Mouse (Mus musculus) small intestine, adult 2 months (tissue): ENCODE results near the gene Sh3d21. TPM values are rescaled to one million over a fixed set of nuclear protein-coding genes. Genes with fewer than 3 reads are reported as not detected.
"Not testable (repeated sequence)": the region's sequence is repeated elsewhere in the genome, so short reads cannot be mapped to it uniquely, and the experiment has no call there.

Experiments
- H3K27ac ChIP-seq: fragments of 200-500 bp; 2 replicates; pipeline ENCODE4 v1.5.1; 2012; ENCODE audit warnings: low read depth, low read length, control low read depth, inconsistent platforms; ENCODE audit not compliant: insufficient read depth
- H3K27me3 ChIP-seq: fragments of 200-500 bp; 2 replicates; pipeline ENCODE4 v1.6.1; 2012; ENCODE audit warnings: mild to moderate bottlenecking, moderate library complexity, low read length, inconsistent platforms; ENCODE audit not compliant: control insufficient read depth, insufficient read depth
- H3K36me3 ChIP-seq: fragments of 200-500 bp; 2 replicates; pipeline ENCODE4 v1.6.1; 2012; ENCODE audit warnings: mild to moderate bottlenecking, low read length, control low read depth, inconsistent platforms; ENCODE audit not compliant: control insufficient read depth, insufficient read depth
- H3K4me1 ChIP-seq: fragments of 200-500 bp; 2 replicates; pipeline ENCODE4 v1.6.1; 2012; ENCODE audit warnings: low read length, inconsistent platforms, mixed read lengths; ENCODE audit not compliant: control insufficient read depth, insufficient read depth, insufficient read length
- H3K4me3 ChIP-seq: fragments of 200-500 bp; 2 replicates; pipeline ENCODE4 v1.5.1; 2012; ENCODE audit warnings: low read depth, mild to moderate bottlenecking, control low read depth, inconsistent platforms, low read length, moderate library complexity
- CTCF ChIP-seq: fragments of 200-500 bp; IDR thresholded peaks from 2 replicates; pipeline ENCODE4 v1.5.1; 2012; ENCODE audit warnings: low read depth, mild to moderate bottlenecking, control low read depth, inconsistent platforms, low read length, moderate library complexity, mixed read lengths; ENCODE audit not compliant: insufficient replicate concordance, insufficient read length; ENCODE audit errors: extremely low read depth
- POLR2A ChIP-seq: fragments of 200-500 bp; IDR thresholded peaks from 2 replicates; pipeline ENCODE4 v1.6.1; 2012; ENCODE audit warnings: low read depth, mild to moderate bottlenecking, control low read depth, inconsistent platforms, low read length, moderate library complexity
- WGBS: fragments of 180-500 bp; shearing (Covaris S2); methylation state at CpG from one replicate; pipeline ENCODE4 v1.1.7; 2018; 5-methylcytosine and 5-hydroxymethylcytosine counted together
- polyA plus RNA-seq: library from polyadenylated mRNA; depleted of rRNA; stranded (reverse); fragments of >200 nt; gene quantifications from 2 replicates; pipeline ENCODE4 v1.2.3, GENCODE M21; 2012

Gene Sh3d21
- polyA plus RNA-seq, 1 experiment, result 5.2 TPM

DNA sequence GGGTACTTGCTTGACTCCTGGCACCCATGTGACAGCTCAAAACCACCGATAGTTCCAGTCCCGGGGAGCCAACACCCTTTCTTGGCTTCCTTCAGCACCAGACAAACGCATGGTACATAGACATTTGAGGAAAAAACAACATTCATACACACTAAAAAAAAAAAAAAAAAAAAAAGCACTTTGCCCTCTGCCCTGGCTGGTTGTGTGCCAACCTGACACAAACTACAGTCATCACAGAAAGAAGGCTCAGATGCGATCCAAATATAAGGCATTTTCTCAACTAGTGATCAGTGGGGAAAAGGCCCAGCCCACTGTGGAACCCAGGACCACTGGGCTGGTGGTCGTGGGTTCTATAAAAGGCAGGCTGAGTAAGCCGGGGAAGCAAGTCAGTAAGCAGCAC is 5.6 kb upstream of the Sh3d21 start:
- H3K27ac ChIP-seq, result no peak overlapping the region
- H3K4me1 ChIP-seq, result 0 out of 2 replicates have a peak, but pooled peaks cover under 1% of the 10 kb centered on the region
- TF ChIP-seq POLR2A, result no peak
- TF ChIP-seq CTCF, result no peak
- no peaks in the 10 kb centered on the region for H3K27me3 ChIP-seq
- 49% methylated on average over 6 of the region's 6 CpGs for WGBS
- H3K36me3 ChIP-seq, result peaks cover 65% of the 10 kb centered on the region
- no peak overlapping the region for H3K4me3 ChIP-seq

DNA sequence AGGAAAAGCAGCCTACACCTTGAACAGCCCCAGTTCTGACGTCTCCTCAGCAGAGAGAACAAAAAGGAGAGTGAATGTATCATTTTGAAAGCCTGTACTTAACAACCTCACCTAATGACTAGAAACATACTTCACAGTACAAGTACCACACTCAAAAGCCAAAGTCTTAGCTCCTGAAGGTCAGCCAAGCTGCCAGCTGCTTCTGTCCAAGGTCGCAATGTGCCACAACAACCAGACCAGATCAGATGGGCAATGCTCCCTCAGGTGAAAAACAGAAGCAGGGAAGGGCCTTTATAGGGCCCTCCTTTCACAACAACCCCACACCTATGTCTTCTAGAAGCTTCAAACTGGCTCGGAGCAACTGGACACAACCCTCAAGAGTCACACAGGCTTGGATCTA is 2.8 kb upstream of the Sh3d21 start:
- Histone ChIP-seq H3K27me3 (no peaks in the 10 kb centered on the region), H3K4me1 (peaks cover 11% of the 10 kb centered on the region), H3K4me3 (no peak overlapping the region), H3K36me3 (peaks cover 45% of the 10 kb centered on the region), H3K27ac (no peak overlapping the region)
- 74% methylated on average over 3 of the region's 3 CpGs for WGBS
- TF ChIP-seq CTCF (no peak), POLR2A (no peak)

DNA sequence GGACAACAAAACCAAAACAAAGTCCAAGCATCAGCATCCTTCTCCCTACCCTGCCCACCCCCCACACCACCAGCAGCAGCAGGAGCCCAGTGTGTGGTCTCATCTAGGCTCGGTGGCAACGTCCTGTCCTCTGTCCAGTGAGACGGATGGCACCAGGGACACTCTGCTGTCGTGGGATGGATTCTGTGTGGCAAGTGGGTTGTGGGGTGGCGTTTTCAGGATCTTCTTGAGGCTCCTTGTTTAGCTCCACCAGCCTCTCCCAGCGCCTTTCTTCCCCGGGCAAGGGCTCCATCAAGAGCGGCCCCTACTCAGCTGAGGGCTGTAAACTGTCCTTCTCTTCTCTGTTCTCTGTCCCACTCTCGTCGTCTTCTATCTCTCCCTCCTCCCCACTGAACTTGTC is 1.8 kb upstream of the Sh3d21 start:
- H3K27ac ChIP-seq, H3K4me3 ChIP-seq: not testable (repeated sequence)
- 76% methylated on average over 9 of the region's 10 CpGs for WGBS

DNA sequence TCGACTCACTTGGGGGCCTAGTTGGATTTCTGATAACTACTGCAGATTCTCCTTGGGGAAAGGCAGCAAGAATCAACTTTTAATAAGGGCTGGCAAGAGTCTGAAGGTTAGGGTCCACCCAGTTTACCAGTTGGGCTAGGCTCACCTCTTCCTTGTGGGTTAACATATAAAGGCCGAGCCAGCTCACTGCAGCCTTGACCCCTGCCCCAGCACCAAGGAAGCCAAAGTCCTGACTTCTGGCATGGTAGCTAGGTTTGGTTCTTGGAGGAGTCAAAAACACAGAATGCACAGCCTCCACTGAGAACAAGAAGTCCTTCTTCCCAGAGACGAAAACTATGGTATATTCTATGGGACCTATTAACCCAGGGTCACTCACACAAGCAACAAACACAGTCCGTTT is 394 bp upstream of the Sh3d21 start:
- Histone ChIP-seq H3K27ac (peak overlapping the region; percentile 81), H3K4me1 (peaks cover 11% of the 10 kb centered on the region), H3K4me3 (no peak overlapping the region), H3K36me3 (peaks cover 25% of the 10 kb centered on the region), H3K27me3 (no peaks in the 10 kb centered on the region)
- 33% methylated on average over 4 of the region's 4 CpGs for WGBS
- TF ChIP-seq CTCF (no peak), POLR2A (no peak)

More for the DNA sequence above, 1.8 kb upstream of the Sh3d21 start:
- Histone ChIP-seq H3K36me3 (peaks cover 37% of the 10 kb centered on the region), H3K4me1 (peaks cover 11% of the 10 kb centered on the region)
- not testable (repeated sequence) for H3K27me3 ChIP-seq

DNA sequence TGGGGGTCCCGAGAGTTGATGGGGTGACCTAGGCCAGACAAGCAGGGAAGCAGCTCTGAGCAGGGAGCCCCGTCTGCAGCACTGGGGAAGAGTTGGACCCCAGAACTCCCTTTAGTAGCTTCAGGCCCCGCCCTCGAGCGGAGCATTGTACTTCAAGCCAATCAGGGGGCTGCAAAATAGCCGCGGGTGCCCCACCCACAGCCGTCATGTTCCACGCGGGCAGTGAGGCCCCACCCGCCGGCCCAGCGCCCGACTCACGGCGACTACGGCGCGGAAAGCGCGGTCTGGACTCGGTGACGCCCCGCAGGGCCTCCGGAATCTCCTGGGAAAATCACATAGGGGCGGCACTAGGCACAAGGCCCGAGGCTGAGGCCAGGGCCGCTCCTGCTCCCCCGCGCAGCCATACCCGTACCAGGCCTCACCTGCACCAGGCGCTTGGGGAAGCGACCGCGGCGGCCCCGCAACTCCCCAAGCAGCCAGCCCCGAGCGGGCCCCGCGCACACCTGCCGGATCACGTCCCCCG is 686 bp downstream of the Sh3d21 start:
- H3K36me3 ChIP-seq, result peaks cover 17% of the 10 kb centered on the region
- H3K27ac ChIP-seq, result peak overlapping the region; percentile 81
- H3K4me1 ChIP-seq, result peaks cover 12% of the 10 kb centered on the region
- H3K4me3 ChIP-seq, result peak overlapping the region; percentile 75
- WGBS, result 1% methylated on average over 44 of the region's 44 CpGs
- TF ChIP-seq CTCF (no peak), POLR2A (peak; percentile 62; the same call in 1 of the 2 replicates)
- H3K27me3 ChIP-seq, result no peaks in the 10 kb centered on the region

DNA sequence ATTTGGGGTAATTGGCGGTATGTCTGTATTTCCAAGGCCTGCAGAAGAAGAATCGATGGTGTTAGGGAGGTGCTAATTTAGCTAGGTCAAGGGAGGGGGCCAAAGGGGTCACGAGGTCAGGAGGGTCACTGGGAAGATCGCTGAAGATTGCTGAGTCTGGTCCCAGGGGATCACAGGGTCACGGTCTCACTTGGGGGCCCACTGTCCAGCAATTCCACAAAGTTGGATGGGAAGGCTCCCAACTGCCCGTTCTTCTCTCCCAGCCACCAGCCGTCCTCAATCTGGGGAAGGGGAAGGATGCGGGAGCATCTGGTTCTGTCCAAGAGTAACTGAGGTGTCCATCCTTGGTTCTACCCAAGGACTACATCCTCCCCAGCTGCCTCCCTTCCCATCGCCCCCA is 1.3 kb downstream of the Sh3d21 start:
- 73% methylated on average over 9 of the region's 9 CpGs for WGBS
- H3K36me3 ChIP-seq, result peaks cover 14% of the 10 kb centered on the region
- TF ChIP-seq POLR2A, result no peak
- TF ChIP-seq CTCF, result no peak
- H3K4me3 ChIP-seq, result peak overlapping the region; percentile 75
- H3K27me3 ChIP-seq, result no peaks in the 10 kb centered on the region
- H3K4me1 ChIP-seq, result peaks cover 12% of the 10 kb centered on the region
- no peak overlapping the region for H3K27ac ChIP-seq

DNA sequence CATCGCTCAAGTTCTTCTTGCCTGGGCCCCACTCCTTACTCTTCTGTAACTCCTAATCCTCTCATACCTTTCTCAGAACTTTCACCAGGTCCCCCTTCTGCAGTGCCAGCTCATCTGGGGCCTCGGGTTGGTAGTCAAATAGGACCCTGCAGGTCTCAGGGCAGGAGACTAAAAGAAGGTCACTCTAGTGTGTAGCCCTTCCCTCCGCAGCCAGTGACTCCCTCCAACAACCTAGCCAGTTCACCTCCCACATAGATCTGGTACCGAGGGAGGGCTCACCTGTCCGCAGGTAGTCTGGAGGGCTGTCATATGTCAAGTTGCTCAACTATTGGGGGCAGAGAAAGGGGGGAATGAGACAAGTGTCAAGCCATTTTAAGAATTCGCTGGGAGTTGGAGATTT is 1.8 kb downstream of the Sh3d21 start:
- Histone ChIP-seq H3K36me3 (peaks cover 9% of the 10 kb centered on the region; the same call in 1 of the 2 replicates), H3K27me3 (no peaks in the 10 kb centered on the region), H3K4me3 (no peak overlapping the region), H3K4me1 (peaks cover 12% of the 10 kb centered on the region), H3K27ac (no peak overlapping the region)
- TF ChIP-seq POLR2A, result no peak
- TF ChIP-seq CTCF, result no peak
- 93% methylated on average over 6 of the region's 6 CpGs for WGBS

DNA sequence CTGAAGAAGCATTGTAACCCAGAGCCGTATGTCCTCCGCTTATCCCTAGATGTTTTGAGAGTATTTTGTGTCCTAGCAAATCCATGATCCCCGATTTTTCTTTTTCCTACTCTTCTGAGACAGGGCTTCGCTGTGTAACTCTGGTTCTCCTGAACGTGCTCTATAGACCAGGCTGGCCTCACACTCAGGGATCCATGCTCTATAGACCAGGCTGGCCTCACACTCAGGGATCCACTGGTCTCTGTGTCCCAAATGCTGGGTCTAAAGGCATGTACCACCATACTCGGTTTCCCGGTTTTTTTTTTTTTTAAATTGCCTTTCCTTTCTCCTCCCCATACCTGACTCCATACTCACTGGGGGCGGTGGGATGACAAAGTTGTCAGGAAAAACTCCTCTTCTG is 2.3 kb downstream of the Sh3d21 start:
- no peak overlapping the region for H3K27ac ChIP-seq
- WGBS, result 94% methylated on average over 8 of the region's 8 CpGs
- TF ChIP-seq POLR2A, result no peak
- TF ChIP-seq CTCF, result no peak
- no peak overlapping the region for H3K4me3 ChIP-seq
- H3K4me1 ChIP-seq, result peaks cover 12% of the 10 kb centered on the region
- peaks cover 7% of the 10 kb centered on the region; the same call in 1 of the 2 replicates for H3K36me3 ChIP-seq
- no peaks in the 10 kb centered on the region for H3K27me3 ChIP-seq
